8 mouse cellular contexts compared by ENCODE assay signal in the genomic region with DNA sequence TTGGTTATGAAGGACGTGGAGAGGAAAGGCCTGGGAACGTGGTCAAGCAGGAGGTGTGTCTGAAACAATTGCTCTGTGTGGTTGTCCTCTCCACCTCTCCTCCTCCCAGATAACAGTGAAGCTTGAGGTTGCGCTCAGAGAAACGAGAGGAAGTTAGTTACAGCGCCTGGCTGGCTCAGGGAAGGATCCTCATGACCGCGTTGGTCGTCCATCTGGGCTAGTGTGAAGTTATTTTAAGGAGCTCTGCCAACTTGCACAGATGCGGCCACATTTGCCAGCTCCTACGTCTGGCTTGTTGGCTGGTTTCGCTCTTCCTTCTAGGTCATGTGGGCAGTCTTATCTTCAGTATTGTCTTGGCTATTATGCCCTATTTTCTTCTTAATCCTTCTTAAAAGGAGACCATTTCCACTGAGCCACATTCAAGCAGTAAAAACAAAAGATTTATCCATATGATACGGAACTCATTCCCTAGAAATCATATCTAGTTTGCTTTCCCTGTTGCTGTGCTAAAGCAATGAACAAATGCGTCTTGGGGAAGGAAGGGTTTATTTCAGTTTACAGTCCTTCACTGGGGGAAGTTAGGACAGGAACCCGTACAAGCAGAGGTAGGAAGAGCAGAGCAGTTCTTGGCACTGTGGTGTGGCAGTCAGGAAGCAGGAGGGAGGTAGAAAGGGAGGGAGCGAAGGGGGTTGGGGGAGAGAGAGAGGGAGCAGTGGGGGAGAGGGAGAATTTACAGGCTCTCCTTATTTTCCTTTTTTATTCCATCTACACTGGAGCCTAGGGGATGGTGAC. TPM values are rescaled to one million over a fixed set of nuclear protein-coding genes. Genes with fewer than 3 reads are reported as not detected.
A peak's percentile ranks its signal among the peaks of the same experiment; 100 is the strongest.
DNase-seq lines count a peak whose midpoint lies in the region; ATAC-seq and TF ChIP-seq lines count a peak whose summit lies in the region.

No protein-coding gene starts in this region.

- 62% methylated on average over 15 of the region's 15 CpGs for WGBS in kidney, adult 2 months
- 85% methylated on average over 15 of the region's 15 CpGs for WGBS in kidney, embryonic 16.5 days
- WGBS in hindbrain, embryonic 14.5 days, result 86% methylated on average over 15 of the region's 15 CpGs

- no peak overlapping the region for H3K4me2 ChIP-seq in kidney, embryonic 16.5 days (replicated peaks; ENCODE audit: low read depth, low read length)
- no peak overlapping the region for H3K4me2 ChIP-seq in hindbrain, embryonic 14.5 days (replicated peaks)

- H3K4me1 ChIP-seq in kidney, adult 2 months (ENCODE audit: control insufficient read depth, insufficient read depth, low read length), result peaks cover 4% of the 10 kb centered on the region; the same call in 1 of the 2 replicates
- no peaks in the 10 kb centered on the region; the same call in 1 of the 2 replicates for H3K4me1 ChIP-seq in kidney, embryonic 16.5 days (ENCODE audit: insufficient read depth, low read length)
- no peaks in the 10 kb centered on the region for H3K4me1 ChIP-seq in hindbrain, embryonic 14.5 days (replicated peaks; ENCODE audit: control insufficient read depth, insufficient read depth, low read length)

- H3K9me3 ChIP-seq in kidney, embryonic 16.5 days (ENCODE audit: low read length), result no peaks in the 10 kb centered on the region
- H3K9me3 ChIP-seq in hindbrain, embryonic 14.5 days (ENCODE audit: control insufficient read depth, low read length), result 0 out of 2 replicates have a peak, but pooled peaks cover 4% of the 10 kb centered on the region

- H3K27ac ChIP-seq in kidney, adult 2 months (ENCODE audit: insufficient read depth, low read depth, low read length), result no peak overlapping the region
- H3K27ac ChIP-seq in kidney, embryonic 16.5 days (ENCODE audit: low read length), result no peak overlapping the region
- no peak overlapping the region for H3K27ac ChIP-seq in hindbrain, embryonic 14.5 days

- H3K36me3 ChIP-seq in kidney, adult 2 months (ENCODE audit: control insufficient read depth, insufficient read depth, low read length), result no peaks in the 10 kb centered on the region
- no peaks in the 10 kb centered on the region for H3K36me3 ChIP-seq in kidney, embryonic 16.5 days (ENCODE audit: insufficient read depth, low read length)
- no peaks in the 10 kb centered on the region for H3K36me3 ChIP-seq in hindbrain, embryonic 14.5 days (replicated peaks; ENCODE audit: control insufficient read depth, insufficient read depth)

- H3K27me3 ChIP-seq in kidney, adult 2 months (replicated peaks; ENCODE audit: control insufficient read depth, insufficient read depth, low read length), result no peaks in the 10 kb centered on the region
- H3K27me3 ChIP-seq in kidney, embryonic 16.5 days (ENCODE audit: insufficient read depth, low read length), result no peaks in the 10 kb centered on the region
- no peaks in the 10 kb centered on the region for H3K27me3 ChIP-seq in hindbrain, embryonic 14.5 days (ENCODE audit: control insufficient read depth, insufficient read depth, low read length)

- H3K4me3 ChIP-seq in kidney, adult 2 months (ENCODE audit: insufficient read depth, low read depth, low read length), result no peak overlapping the region
- no peak overlapping the region for H3K4me3 ChIP-seq in kidney, embryonic 16.5 days (ENCODE audit: low read length)
- H3K4me3 ChIP-seq in hindbrain, embryonic 14.5 days (replicated peaks; ENCODE audit: low read length), result no peak overlapping the region

- TF ChIP-seq POLR2A in kidney, adult 2 months (IDR thresholded peaks at IDR 0.05; ENCODE audit: low read depth, low read length), result no peak

- ATAC-seq in kidney, embryonic 16.5 days (ENCODE audit: low FRiP score, low TSS enrichment), result no peak
- ATAC-seq in hematopoietic stem cell, adult 5-6 weeks (replicated peaks in 1 of 2; ENCODE audit: insufficient read depth in 1 of 2, low FRiP score in 2 of 2, low TSS enrichment in 1 of 2, low read depth in 1 of 2, poor library complexity in 2 of 2, severe bottlenecking in 2 of 2), result peak; percentile 67 to 69
- no peak for ATAC-seq in hindbrain, embryonic 14.5 days (ENCODE audit: low FRiP score)

- no peak overlapping the region for H3K9ac ChIP-seq in kidney, embryonic 16.5 days (replicated peaks; ENCODE audit: low read length)
- H3K9ac ChIP-seq in hindbrain, embryonic 14.5 days, result no peak overlapping the region

- peak; percentile 53 for DNase-seq in kidney, adult 2 months
- DNase-seq in cerebellum, postnatal 14 days, result peak; percentile 63 to 66
- peak; percentile 70 for DNase-seq in left cerebral cortex, postnatal 4 days
- no peak for DNase-seq in spleen, adult 18-20 months
- no peak for DNase-seq in hindbrain, embryonic 14.5 days (ENCODE audit: low spot score)
- DNase-seq in thymus, postnatal 14 days, result no peak

- intact Hi-C loops in left cerebral cortex, postnatal 4 days (cut with DNase I), result no loop called here

- no peak for TF ChIP-seq CTCF in kidney, adult 2 months (conservative IDR thresholded peaks at IDR 0.05; ENCODE audit: insufficient read depth, insufficient read length, low read depth, low read length)

RNA-seq across cellular contexts. Expression of a gene that starts 30.6 kb away (rescaled TPM):
- polyA plus RNA-seq in kidney, adult 2 months (2012; rRNA removed), result 16.6 and 16.9 TPM in 2 replicates
- polyA plus RNA-seq in kidney, embryonic 16.5 days (2015; fragmentation: Nextera tagmentation; extraction: Ambion mirVana), result 24.1 and 24.2 TPM in 2 replicates
- 45.7 and 50.8 TPM in 2 replicates for total RNA-seq in hematopoietic stem cell, adult 5-6 weeks (2017)
- total RNA-seq in left cerebral cortex, postnatal 4 days (2021), result 10 to 100 TPM; 33.7 to 36.6 TPM
- 19.7 and 20.5 TPM in 2 replicates for polyA plus RNA-seq in hindbrain, embryonic 14.5 days (2014; fragmentation: Nextera tagmentation; extraction: Ambion mirVana)

Comparison
In these comparisons a context has a peak if more than half of its experiments do, and no peak if none do; other contexts are left out.
1. DNase-seq: peak in kidney, adult 2 months (single experiment), cerebellum, postnatal 14 days (2 of 2) and left cerebral cortex, postnatal 4 days (single experiment); none in spleen, adult 18-20 months (0 of 2), hindbrain, embryonic 14.5 days (single experiment) and thymus, postnatal 14 days (single experiment).
2. ATAC-seq: peak in hematopoietic stem cell, adult 5-6 weeks (2 of 2); none in kidney, embryonic 16.5 days (single experiment) and hindbrain, embryonic 14.5 days (single experiment).